15 mouse cellular contexts compared by ENCODE assay signal in genomic region chr11:47228222-47228621, GRCm38 (mm10).
"Had no signal": no experiment of that assay in that cellular context is flagged by ENCODE, and none has a peak within 500 bp of the region (broad histone marks: within the 10 kb centered on the region; RNA-seq: fewer than 3 reads in every experiment).

No protein-coding gene starts in this region.

- DNase-seq: retina, postnatal 1 day; right cerebral cortex, adult 18-20 months; right cerebral cortex, postnatal 14 days; right cerebral cortex, postnatal 25 days; right cerebral cortex, postnatal 4 days; spleen, adult 18-20 months; thymus, adult 18-20 months; thymus, adult 2 months; thymus, postnatal 14 days; thymus, postnatal 25 days; thymus, postnatal 36 days; thymus, postnatal 4 days had no signal

- H3K36me3 ChIP-seq: neural tube, embryonic 15.5 days; stomach, embryonic 15.5 days had no signal

- H3K4me2 ChIP-seq: neural tube, embryonic 15.5 days; stomach, embryonic 15.5 days had no signal

- H3K9ac ChIP-seq: neural tube, embryonic 15.5 days; stomach, embryonic 15.5 days had no signal

- H3K4me3 ChIP-seq: neural tube, embryonic 15.5 days; stomach, embryonic 15.5 days had no signal

- H3K27ac ChIP-seq: neural tube, embryonic 15.5 days; stomach, embryonic 15.5 days; stomach, postnatal 0 days had no signal

- H3K4me1 ChIP-seq: stomach, embryonic 15.5 days had no signal

- H3K9me3 ChIP-seq: neural tube, embryonic 15.5 days; stomach, embryonic 15.5 days had no signal

- H3K27me3 ChIP-seq: neural tube, embryonic 15.5 days; stomach, embryonic 15.5 days had no signal
